Mouse (Mus musculus): ENCODE results near the gene Pcsk4.

Gene Pcsk4

GRCm38 (mm10) chr10:80302082-80302355, 27.3 kb downstream of the Pcsk4 start:
- in situ Hi-C loops (cut with MboI; ENCODE audit: unreplicated experiment in 2 of 2), result no loop called here

GRCm38 (mm10) chr10:80301256-80302081, 27.8 kb downstream of the Pcsk4 start:
- in situ Hi-C loops (cut with MboI; ENCODE audit: unreplicated experiment in 2 of 2), result no loop called here

GRCm38 (mm10) chr10:80300672-80301181, 28.6 kb downstream of the Pcsk4 start:
- in situ Hi-C loops (cut with MboI; ENCODE audit: unreplicated experiment in 2 of 2), result no loop called here

GRCm38 (mm10) chr10:80299824-80300223, 29.5 kb downstream of the Pcsk4 start:
- in situ Hi-C loops (cut with MboI; ENCODE audit: unreplicated experiment in 2 of 2), result loop anchor here in 1 of 2 experiments (10.0 kb wide), 1 partner anchor 45 kb away; the partner anchor contains the start of gene Adamtsl5

GRCm38 (mm10) chr10:80299301-80299700, 30.0 kb downstream of the Pcsk4 start:
- in situ Hi-C loops (cut with MboI; ENCODE audit: unreplicated experiment in 2 of 2), result loop anchor here in 1 of 2 experiments (10.0 kb wide), 1 partner anchor 46 kb away; the partner anchor contains the start of gene Adamtsl5

- in situ Hi-C loops (cut with MboI; ENCODE audit: unreplicated experiment in 2 of 2), result loop anchor here in 1 of 2 experiments (10.0 kb wide), 1 partner anchor 46 kb away; the partner anchor contains the start of gene Adamtsl5
Observed at GRCm38 (mm10) chr10:80298571-80299281, 30.6 kb downstream of the Pcsk4 start.

GRCm38 (mm10) chr10:80297526-80298133, 31.7 kb downstream of the Pcsk4 start:
- in situ Hi-C loops (cut with MboI; ENCODE audit: unreplicated experiment in 2 of 2), result loop anchor here in 1 of 2 experiments (10.0 kb wide), 1 partner anchor 47 kb away; the partner anchor contains the start of gene Adamtsl5

GRCm38 (mm10) chr10:80296824-80297223, 32.5 kb downstream of the Pcsk4 start:
- in situ Hi-C loops (cut with MboI; ENCODE audit: unreplicated experiment in 2 of 2), result loop anchor here in 1 of 2 experiments (10.0 kb wide), 1 partner anchor 48 kb away; the partner anchor contains the start of gene Adamtsl5

- in situ Hi-C loops (cut with MboI; ENCODE audit: unreplicated experiment in 2 of 2), result loop anchor here in 1 of 2 experiments (10.0 kb wide), 1 partner anchor 49 kb away; the partner anchor contains the start of gene Adamtsl5
Observed at GRCm38 (mm10) chr10:80295618-80296425, 33.5 kb downstream of the Pcsk4 start, which contains the start of gene Apc2. Gene Apc2, plus strand, starts transcription at chr10:80295977.

GRCm38 (mm10) chr10:80294788-80295303, 34.5 kb downstream of the Pcsk4 start:
- in situ Hi-C loops (cut with MboI; ENCODE audit: unreplicated experiment in 2 of 2), result loop anchor here in 1 of 2 experiments (10.0 kb wide), 1 partner anchor 50 kb away; the partner anchor contains the start of gene Adamtsl5

GRCm38 (mm10) chr10:80294311-80294710, 35.0 kb downstream of the Pcsk4 start:
- in situ Hi-C loops (cut with MboI; ENCODE audit: unreplicated experiment in 2 of 2), result loop anchor here in 1 of 2 experiments (10.0 kb wide), 1 partner anchor 50 kb away; the partner anchor contains the start of gene Adamtsl5

GRCm38 (mm10) chr10:80293325-80293724, 36.0 kb downstream of the Pcsk4 start:
- in situ Hi-C loops (cut with MboI; ENCODE audit: unreplicated experiment in 2 of 2), result loop anchor here in 1 of 2 experiments (10.0 kb wide), 1 partner anchor 51 kb away; the partner anchor contains the start of gene Adamtsl5

- in situ Hi-C loops (cut with MboI; ENCODE audit: unreplicated experiment in 2 of 2), result loop anchor here in 1 of 2 experiments (10.0 kb wide), 1 partner anchor 52 kb away; the partner anchor contains the start of gene Adamtsl5
Observed at GRCm38 (mm10) chr10:80292251-80293146, 36.8 kb downstream of the Pcsk4 start, which contains the start of gene Rps15. Gene Rps15, plus strand, starts transcription at chr10:80292453.

- in situ Hi-C loops (cut with MboI; ENCODE audit: unreplicated experiment in 2 of 2), result no loop called here
Observed at GRCm38 (mm10) chr10:80288657-80289056, 40.6 kb downstream of the Pcsk4 start.

GRCm38 (mm10) chr10:80288097-80288496, 41.2 kb downstream of the Pcsk4 start:
- in situ Hi-C loops (cut with MboI; ENCODE audit: unreplicated experiment in 2 of 2), result no loop called here

GRCm38 (mm10) chr10:80285222-80286070, 43.9 kb downstream of the Pcsk4 start:
- in situ Hi-C loops (cut with MboI; ENCODE audit: unreplicated experiment in 2 of 2), result no loop called here
